Mouse (Mus musculus) forebrain, embryonic 16.5 days (tissue): ENCODE results near the gene Cacna2d3. TPM values are rescaled to one million over a fixed set of nuclear protein-coding genes. Genes with fewer than 3 reads are reported as not detected.

Source experiments
- ATAC-seq: fragments of 200-750 bp; cut with Nextera tagmentation; 2 replicates; pipeline ENCODE4 v1.8.0; 2017; ENCODE audit warnings: mild to moderate bottlenecking, moderate library complexity
- H3K27ac ChIP-seq: fragments of 300-500 bp; sonication (generic); 2 replicates; pipeline ENCODE4 v1.5.1; 2014; ENCODE audit warnings: low read length, control low read depth
- H3K27me3 ChIP-seq: fragments of 300-500 bp; sonication (generic); replicated peaks from 2 replicates; pipeline ENCODE4 v1.6.1; 2014; ENCODE audit warnings: low read length; ENCODE audit not compliant: control insufficient read depth, insufficient read depth
- H3K36me3 ChIP-seq: fragments of 300-500 bp; sonication (generic); 2 replicates; pipeline ENCODE4 v1.6.1; 2014; ENCODE audit not compliant: control insufficient read depth, insufficient read depth
- H3K4me1 ChIP-seq: fragments of 300-500 bp; sonication (generic); replicated peaks from 2 replicates; pipeline ENCODE4 v1.6.1; 2014; ENCODE audit warnings: low read length; ENCODE audit not compliant: control insufficient read depth, insufficient read depth
- H3K4me2 ChIP-seq: fragments of 300-500 bp; sonication (generic); 2 replicates; pipeline ENCODE4 v1.6.1; 2014; ENCODE audit warnings: mild to moderate bottlenecking, low read length, control low read depth
- H3K4me3 ChIP-seq: fragments of 300-500 bp; sonication (generic); replicated peaks from 2 replicates; pipeline ENCODE4 v1.5.1; 2014; ENCODE audit warnings: mild to moderate bottlenecking, low read length, control low read depth
- H3K9ac ChIP-seq: fragments of 300-500 bp; sonication (generic); replicated peaks from 2 replicates; pipeline ENCODE4 v1.6.1; 2014; ENCODE audit warnings: low read depth, low read length, control low read depth
- H3K9me3 ChIP-seq: fragments of 300-500 bp; sonication (generic); 2 replicates; pipeline ENCODE4 v1.6.1; 2016; ENCODE audit warnings: low read length; ENCODE audit not compliant: control insufficient read depth
- WGBS: fragments of 180-500 bp; shearing (Covaris S2); extraction: QIAGEN DNeasy Blood & Tissue Kit; methylation state at CpG from one replicate; pipeline ENCODE4 v1.1.7; 2014; 5-methylcytosine and 5-hydroxymethylcytosine counted together
- polyA plus RNA-seq: library from polyadenylated mRNA; unstranded; fragments of >200 nt; fragmentation: Nextera tagmentation; extraction: Ambion mirVana; gene quantifications from 2 replicates; pipeline ENCODE4 v1.2.1, GENCODE M21; 2015

Gene Cacna2d3
- polyA plus RNA-seq, 1 experiment from 2014 or later = 34.0 TPM

DNA sequence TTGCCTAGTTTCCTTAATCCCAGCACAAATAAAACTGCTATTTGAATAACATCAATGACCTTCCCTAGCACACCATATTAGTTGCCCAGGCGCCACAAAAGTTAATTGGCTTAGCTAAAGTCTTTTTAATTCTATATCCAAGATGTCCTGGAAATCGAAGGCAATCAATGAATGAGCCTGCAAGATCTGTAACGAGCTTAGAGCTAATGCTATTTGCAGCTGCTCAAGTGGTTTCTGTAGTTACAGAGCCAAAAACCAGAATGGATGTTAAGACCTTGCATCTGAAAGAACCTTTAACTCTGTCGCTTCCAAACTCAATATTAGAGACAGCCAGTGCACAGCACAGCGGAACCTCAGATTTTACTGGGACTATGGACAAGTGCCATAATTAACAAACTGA is 173.0 kb downstream of the Cacna2d3 start:
- Histone ChIP-seq H3K36me3 (no peaks in the 10 kb centered on the region), H3K4me1 (no peaks in the 10 kb centered on the region), H3K27ac (no peak overlapping the region), H3K9me3 (no peaks in the 10 kb centered on the region), H3K9ac (no peak overlapping the region), H3K27me3 (no peaks in the 10 kb centered on the region), H3K4me2 (no peak overlapping the region), H3K4me3 (no peak overlapping the region)
- ATAC-seq = no peak
- WGBS = 24% methylated on average over 5 of the region's 5 CpGs

- no peak overlapping the region for H3K4me3 ChIP-seq
- no peak overlapping the region for H3K27ac ChIP-seq
- H3K4me2 ChIP-seq = no peak overlapping the region
- H3K9me3 ChIP-seq = no peaks in the 10 kb centered on the region
- no peaks in the 10 kb centered on the region for H3K27me3 ChIP-seq
- H3K4me1 ChIP-seq = no peaks in the 10 kb centered on the region; the same call in 1 of the 2 replicates
- ATAC-seq = no peak
- 64% methylated on average over 3 of the region's 3 CpGs for WGBS
- H3K36me3 ChIP-seq = no peaks in the 10 kb centered on the region
- no peak overlapping the region for H3K9ac ChIP-seq
Observed at GRCm38 (mm10) chr14:29530516-29530915, 191.1 kb downstream of the Cacna2d3 start.

GRCm38 (mm10) chr14:29528696-29529095 is 193.0 kb downstream of the Cacna2d3 start:
- ATAC-seq = no peak
- no peaks in the 10 kb centered on the region; the same call in 1 of the 2 replicates for H3K4me1 ChIP-seq
- no peak overlapping the region for H3K27ac ChIP-seq
- H3K27me3 ChIP-seq = no peaks in the 10 kb centered on the region
- no peaks in the 10 kb centered on the region for H3K9me3 ChIP-seq
- WGBS = 45% methylated on average over 10 of the region's 10 CpGs
- H3K4me3 ChIP-seq = no peak overlapping the region
- H3K36me3 ChIP-seq = no peaks in the 10 kb centered on the region
- H3K9ac ChIP-seq = no peak overlapping the region
- H3K4me2 ChIP-seq = no peak overlapping the region

DNA sequence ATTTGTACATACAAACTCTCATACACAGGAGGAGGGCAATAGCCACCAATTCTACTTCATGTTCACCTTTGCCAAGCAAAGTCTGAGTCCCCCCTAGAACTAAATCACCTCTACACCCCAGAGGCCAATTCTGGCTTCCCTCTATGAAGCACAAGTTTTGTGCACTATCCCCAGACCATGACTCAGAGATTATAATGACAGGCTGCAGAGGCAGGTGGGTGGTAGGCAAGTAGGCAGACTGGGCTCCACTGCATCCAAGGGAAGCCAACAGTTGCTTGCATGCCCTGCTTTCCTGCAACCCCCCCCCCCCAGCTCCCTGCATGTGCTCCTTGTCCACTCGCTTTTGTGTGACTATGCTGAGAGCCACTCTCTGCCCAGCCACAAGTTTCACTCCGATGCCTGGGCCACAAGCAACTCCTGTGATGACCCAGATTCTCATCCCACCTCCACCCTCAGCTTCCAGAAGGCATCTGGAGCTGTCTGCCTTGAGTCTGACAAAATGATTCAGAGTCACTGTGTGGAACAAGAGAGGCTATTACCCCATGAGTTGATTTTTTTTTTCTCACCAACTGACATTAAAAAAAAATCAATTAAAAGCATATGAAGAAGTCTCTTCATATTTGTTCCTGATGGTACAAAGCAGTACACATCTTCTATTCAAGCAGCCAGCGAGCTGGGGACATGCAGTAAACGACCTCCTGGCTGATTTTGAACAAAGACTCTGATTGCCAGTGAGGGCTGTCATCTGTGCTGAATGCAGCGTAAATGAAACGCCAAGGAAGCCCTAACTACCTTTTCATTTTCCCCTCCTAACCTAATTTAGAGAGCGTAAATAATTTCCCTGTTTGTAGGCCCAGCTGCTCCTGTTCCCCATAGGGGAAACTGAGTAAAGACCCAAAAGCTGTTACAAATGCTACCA is 201.7 kb downstream of the Cacna2d3 start:
- H3K36me3 ChIP-seq = no peaks in the 10 kb centered on the region
- no peak overlapping the region for H3K4me2 ChIP-seq
- H3K4me1 ChIP-seq = peaks cover 11% of the 10 kb centered on the region
- ATAC-seq = peak; percentile 56; the same call in 1 of the 2 replicates
- WGBS = 17% methylated on average over 7 of the region's 7 CpGs
- no peaks in the 10 kb centered on the region for H3K27me3 ChIP-seq
- no peak overlapping the region for H3K9ac ChIP-seq
- no peak overlapping the region for H3K4me3 ChIP-seq
- peak overlapping the region; percentile 26; the same call in 1 of the 2 replicates for H3K27ac ChIP-seq
- H3K9me3 ChIP-seq = no peaks in the 10 kb centered on the region

DNA sequence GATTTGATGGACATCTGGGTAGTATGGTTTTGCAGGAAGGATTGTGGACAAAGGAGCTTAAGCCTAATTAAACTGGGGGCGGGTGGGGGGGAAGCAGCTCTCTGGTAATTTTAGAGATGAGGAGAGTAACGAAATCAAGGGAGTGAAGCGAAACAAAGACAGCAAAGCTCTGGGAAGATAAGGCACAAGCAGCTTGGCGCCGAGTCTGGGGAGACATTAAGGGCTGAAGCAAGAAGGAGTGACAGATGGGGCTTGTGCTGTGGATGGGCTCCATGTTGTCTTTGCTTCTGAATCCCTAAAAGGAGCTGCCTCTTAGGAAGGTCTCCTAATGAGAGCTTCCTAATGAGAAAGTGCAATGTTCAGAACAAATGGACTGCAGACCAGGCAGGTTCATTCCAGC is 219.0 kb downstream of the Cacna2d3 start:
- Histone ChIP-seq H3K4me1 (no peaks in the 10 kb centered on the region), H3K4me2 (no peak overlapping the region), H3K4me3 (no peak overlapping the region), H3K9me3 (no peaks in the 10 kb centered on the region), H3K9ac (no peak overlapping the region), H3K36me3 (no peaks in the 10 kb centered on the region), H3K27ac (no peak overlapping the region), H3K27me3 (no peaks in the 10 kb centered on the region)
- ATAC-seq = no peak
- 16% methylated on average over 5 of the region's 5 CpGs for WGBS

DNA sequence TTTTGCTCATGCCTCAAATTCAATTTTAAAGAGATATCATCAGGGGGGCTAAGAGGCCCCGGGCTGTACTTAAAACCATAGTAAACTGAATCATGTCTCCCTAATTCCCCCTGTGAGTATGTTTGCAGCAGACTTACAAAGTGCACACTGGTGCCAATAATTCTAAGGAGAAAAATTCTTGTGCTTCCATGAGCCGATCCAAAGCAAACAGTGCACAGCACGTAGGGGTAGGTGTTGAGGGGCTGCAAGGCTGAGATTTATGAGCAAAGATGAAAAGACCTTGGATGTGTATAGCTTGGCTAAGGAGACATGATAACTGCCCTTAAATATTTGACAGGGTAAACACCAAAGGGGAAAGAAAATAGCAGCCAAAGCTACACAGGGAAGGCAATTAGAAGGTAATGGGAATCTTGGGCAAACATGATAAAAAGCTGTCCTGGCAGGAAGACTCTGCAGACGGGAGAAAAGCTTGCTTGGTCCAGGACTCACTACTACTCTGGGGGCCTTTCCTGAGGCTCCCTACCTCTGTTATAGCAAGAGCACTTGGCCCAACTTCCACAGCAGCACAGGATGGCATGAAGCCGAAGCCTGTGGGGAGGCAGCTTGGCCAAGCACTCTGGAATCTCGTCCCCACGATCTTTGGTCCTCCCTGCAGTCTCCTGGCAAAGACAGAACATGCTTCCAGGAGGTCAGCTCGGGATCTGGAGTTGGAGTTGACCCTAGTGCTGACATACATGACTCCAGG is 222.9 kb downstream of the Cacna2d3 start:
- Histone ChIP-seq H3K4me2 (no peak overlapping the region), H3K9me3 (no peaks in the 10 kb centered on the region), H3K36me3 (no peaks in the 10 kb centered on the region), H3K27me3 (no peaks in the 10 kb centered on the region), H3K9ac (no peak overlapping the region), H3K27ac (no peak overlapping the region), H3K4me3 (no peak overlapping the region), H3K4me1 (no peaks in the 10 kb centered on the region)
- 78% methylated on average over 8 of the region's 8 CpGs for WGBS
- ATAC-seq = no peak

DNA sequence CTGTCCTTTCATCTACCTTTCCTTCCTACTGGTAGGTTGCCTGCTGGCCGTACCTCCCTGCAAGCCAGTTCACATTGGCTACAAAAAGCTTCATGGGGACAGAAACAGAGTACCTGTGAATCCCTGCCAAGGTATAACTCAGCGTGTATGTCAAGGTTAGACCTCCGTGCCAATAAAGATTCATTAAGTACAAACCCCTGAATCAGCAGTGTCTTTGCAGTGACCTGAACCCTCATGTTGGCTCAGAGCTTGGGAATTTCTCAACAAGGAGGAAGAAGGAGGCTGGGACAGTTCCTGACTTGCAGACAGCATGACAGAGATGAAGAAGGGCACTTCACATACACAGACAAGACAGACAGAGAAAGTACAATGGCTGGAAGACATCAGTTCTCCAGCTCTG is 225.1 kb downstream of the Cacna2d3 start:
- no peak overlapping the region for H3K4me3 ChIP-seq
- 90% methylated on average over 3 of the region's 3 CpGs for WGBS
- no peaks in the 10 kb centered on the region for H3K36me3 ChIP-seq
- no peaks in the 10 kb centered on the region for H3K27me3 ChIP-seq
- no peak overlapping the region for H3K27ac ChIP-seq
- ATAC-seq = no peak
- H3K4me2 ChIP-seq = no peak overlapping the region
- no peaks in the 10 kb centered on the region for H3K4me1 ChIP-seq
- H3K9me3 ChIP-seq = no peaks in the 10 kb centered on the region
- H3K9ac ChIP-seq = no peak overlapping the region

GRCm38 (mm10) chr14:29491786-29492185 is 229.9 kb downstream of the Cacna2d3 start:
- H3K36me3 ChIP-seq = no peaks in the 10 kb centered on the region
- no peak overlapping the region for H3K4me2 ChIP-seq
- 77% methylated on average over 1 of the region's 1 CpGs for WGBS
- no peak overlapping the region for H3K4me3 ChIP-seq
- H3K4me1 ChIP-seq = no peaks in the 10 kb centered on the region
- no peak overlapping the region for H3K9ac ChIP-seq
- no peak for ATAC-seq
- H3K27ac ChIP-seq = no peak overlapping the region
- H3K27me3 ChIP-seq = no peaks in the 10 kb centered on the region
- H3K9me3 ChIP-seq = no peaks in the 10 kb centered on the region

DNA sequence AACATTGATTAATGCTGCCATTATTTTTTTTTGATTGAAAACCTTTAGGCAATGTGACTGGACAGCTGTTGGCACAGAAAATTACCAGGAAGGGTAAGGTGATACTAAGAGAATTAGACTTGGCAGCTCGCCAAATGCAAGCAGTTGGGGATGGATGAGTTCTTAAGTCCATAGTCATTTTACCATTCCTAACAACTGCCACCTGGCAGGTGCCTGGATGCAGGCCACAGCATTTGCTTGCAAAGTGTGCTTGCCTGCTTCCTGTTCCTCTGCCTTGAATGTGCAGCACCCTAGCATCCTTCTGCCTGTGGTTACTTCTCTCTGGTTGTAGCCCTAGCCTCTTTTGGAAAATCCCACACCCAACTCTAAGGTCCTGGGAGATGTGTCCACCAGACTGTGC is 236.2 kb downstream of the Cacna2d3 start:
- Histone ChIP-seq H3K9me3 (no peaks in the 10 kb centered on the region), H3K4me1 (peaks cover 15% of the 10 kb centered on the region), H3K27me3 (no peaks in the 10 kb centered on the region), H3K4me3 (no peak overlapping the region), H3K27ac (no peak overlapping the region), H3K9ac (no peak overlapping the region), H3K4me2 (no peak overlapping the region), H3K36me3 (no peaks in the 10 kb centered on the region)
- WGBS = 74% methylated on average over 1 of the region's 1 CpGs
- no peak for ATAC-seq
